Mouse (Mus musculus) ES-E14 (cell line): ENCODE results near the gene Ergic3. TPM values are rescaled to one million over a fixed set of nuclear protein-coding genes. Genes with fewer than 3 reads are reported as not detected.

Source experiments
- DNase-seq: peaks from one replicate; pipeline ENCODE4 v3.0.0-alpha.2; 2013; ENCODE audit warnings: low read depth, low spot score
- H3K27ac ChIP-seq: 2 replicates; pipeline ENCODE4 v1.5.1; 2012; ENCODE audit warnings: low read depth, mild to moderate bottlenecking, low read length, moderate library complexity, mixed read lengths; ENCODE audit not compliant: poor library complexity, insufficient read depth, severe bottlenecking
- H3K36me3 ChIP-seq: 2 replicates; pipeline ENCODE4 v1.6.1; 2012; ENCODE audit warnings: mild to moderate bottlenecking, low read length, moderate library complexity, mixed read lengths; ENCODE audit not compliant: control insufficient read depth, poor library complexity, insufficient read depth, severe bottlenecking
- H3K4me1 ChIP-seq, 2 experiments: fragments of 150-350 bp in 1 of 2; sonication (generic) in 1 of 2; 2 replicates each; pipeline ENCODE4 v1.6.1; 2012; ENCODE audit warnings: low read length in 2 of 2, mild to moderate bottlenecking in 1 of 2, mixed read lengths in 1 of 2; ENCODE audit not compliant: control insufficient read depth in 2 of 2, insufficient read depth in 2 of 2, poor library complexity in 1 of 2
- H3K4me3 ChIP-seq, 2 experiments: fragments of 150-350 bp in 1 of 2; sonication (generic) in 1 of 2; 2 replicates each; pipeline ENCODE4 v1.5.1; 2012; ENCODE audit warnings: low read length in 2 of 2, low read depth in 1 of 2, mild to moderate bottlenecking in 1 of 2, mixed read lengths in 1 of 2; ENCODE audit not compliant: insufficient read depth in 1 of 2, poor library complexity in 1 of 2, severe bottlenecking in 1 of 2
- H3K9ac ChIP-seq: 2 replicates; pipeline ENCODE4 v1.6.1; 2012; ENCODE audit warnings: low read depth, mild to moderate bottlenecking, low read length, mixed read lengths; ENCODE audit not compliant: poor library complexity, insufficient read depth, severe bottlenecking
- H3K9me3 ChIP-seq: fragments of 150-350 bp; sonication (generic); 2 replicates; pipeline ENCODE4 v1.6.1; 2012; ENCODE audit warnings: low read depth, mild to moderate bottlenecking, low read length; ENCODE audit not compliant: control insufficient read depth, insufficient read depth
- CHD2 ChIP-seq: IDR thresholded peaks from 2 replicates; pipeline ENCODE4 v1.6.1; 2014; ENCODE audit warnings: mild to moderate bottlenecking, low read depth, low read length, inconsistent platforms
- HCFC1 ChIP-seq: IDR thresholded peaks from 2 replicates; pipeline ENCODE4 v1.6.1; 2012; ENCODE audit warnings: low read length, inconsistent platforms, borderline replicate concordance; ENCODE audit not compliant: insufficient read depth
- MAFK ChIP-seq: IDR thresholded peaks from 2 replicates; pipeline ENCODE4 v1.6.1; 2014; ENCODE audit warnings: mild to moderate bottlenecking, low read depth, low read length, inconsistent platforms; ENCODE audit not compliant: insufficient read depth
- ZC3H11A ChIP-seq: IDR thresholded peaks from 2 replicates; pipeline ENCODE4 v1.6.1; 2012; ENCODE audit warnings: low read depth, mild to moderate bottlenecking, inconsistent platforms, low read length, borderline replicate concordance
- ZNF384 ChIP-seq: IDR thresholded peaks from 2 replicates; pipeline ENCODE4 v1.6.1; 2012; ENCODE audit warnings: low read depth, low read length, inconsistent platforms
- in situ Hi-C, 2 experiments: fragments of 600-800 bp; cut with MboI; formaldehyde crosslinking; loops; one replicate each; pipeline ENCODE4 v1.15.1; 2025; ENCODE audit warnings: low sequenced_read_pairs in 2 of 2, inconsistent platforms in 1 of 2; ENCODE audit not compliant: unreplicated experiment in 2 of 2
- total RNA-seq: library from RNA; depleted of rRNA; stranded (reverse); fragments of 300-350 nt; gene quantifications from 2 replicates; pipeline ENCODE4 v1.2.3, GENCODE M21; 2012

The Ergic3 gene
- total RNA-seq, 1 experiment, result 134 TPM

DNA sequence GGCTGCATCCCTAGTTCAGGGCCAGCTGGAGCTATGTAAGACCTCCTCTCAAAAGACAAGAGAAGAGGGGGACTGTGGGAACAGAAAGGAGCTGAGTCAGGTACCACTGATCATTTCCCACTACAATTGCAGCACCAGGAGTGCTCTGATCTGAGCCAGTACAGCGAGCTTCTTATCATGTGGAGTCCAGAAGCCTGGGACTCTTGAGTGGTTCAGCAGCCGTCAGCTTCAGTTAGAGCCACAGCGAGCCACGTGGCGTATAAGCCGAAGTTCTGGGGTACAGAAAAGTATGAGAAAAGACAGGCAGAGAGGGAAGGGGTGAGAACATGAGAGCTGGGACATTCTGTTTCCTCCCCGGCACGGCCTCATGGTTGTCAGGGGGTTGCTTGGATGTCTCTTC lies 13.4 kb downstream of the Ergic3 start:
- no peak for DNase-seq

DNA sequence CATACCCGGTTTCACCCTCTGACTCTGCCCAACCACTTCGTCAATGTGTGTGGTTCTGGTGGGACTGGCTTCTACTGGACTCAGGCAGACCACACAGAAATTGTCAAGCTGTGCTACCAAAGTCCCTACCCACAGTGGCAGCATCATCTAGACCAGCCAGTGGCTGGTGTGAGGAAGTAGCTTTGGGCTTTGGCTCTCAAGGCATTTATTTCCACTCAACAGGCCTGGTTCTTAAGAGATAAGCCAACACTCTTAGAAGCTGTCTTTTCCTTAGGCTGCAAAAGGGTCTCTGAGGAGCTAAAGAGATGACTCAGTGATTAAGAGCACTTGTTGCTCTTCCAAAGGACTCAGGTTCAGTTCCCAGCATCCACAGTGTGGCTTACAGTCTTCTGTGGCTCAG lies 13.9 kb downstream of the Ergic3 start:
- no peak for DNase-seq
- in situ Hi-C loops, result no loop called here
- TF ChIP-seq HCFC1 (no peak), MAFK (no peak), CHD2 (no peak), ZC3H11A (no peak), ZNF384 (no peak)
- Histone ChIP-seq H3K9me3 (no peaks in the 10 kb centered on the region), H3K4me1 (no peaks in the 10 kb centered on the region; a peak in 1 of 4 replicates), H3K9ac (no peak overlapping the region), H3K4me3 (no peak overlapping the region), H3K27ac (no peak overlapping the region), H3K36me3 (peaks cover 14% of the 10 kb centered on the region)

More for the DNA sequence above, 13.4 kb downstream of the Ergic3 start:
- Histone ChIP-seq H3K4me3 (no peak overlapping the region), H3K27ac (no peak overlapping the region), H3K4me1 (no peaks in the 10 kb centered on the region; a peak in 1 of 4 replicates), H3K36me3 (peaks cover 19% of the 10 kb centered on the region), H3K9ac (no peak overlapping the region), H3K9me3 (no peaks in the 10 kb centered on the region)
- in situ Hi-C loops, result no loop called here
- no peak for TF ChIP-seq ZC3H11A
- no peak for TF ChIP-seq HCFC1
- TF ChIP-seq CHD2, result no peak
- TF ChIP-seq ZNF384, result no peak
- no peak for TF ChIP-seq MAFK

DNA sequence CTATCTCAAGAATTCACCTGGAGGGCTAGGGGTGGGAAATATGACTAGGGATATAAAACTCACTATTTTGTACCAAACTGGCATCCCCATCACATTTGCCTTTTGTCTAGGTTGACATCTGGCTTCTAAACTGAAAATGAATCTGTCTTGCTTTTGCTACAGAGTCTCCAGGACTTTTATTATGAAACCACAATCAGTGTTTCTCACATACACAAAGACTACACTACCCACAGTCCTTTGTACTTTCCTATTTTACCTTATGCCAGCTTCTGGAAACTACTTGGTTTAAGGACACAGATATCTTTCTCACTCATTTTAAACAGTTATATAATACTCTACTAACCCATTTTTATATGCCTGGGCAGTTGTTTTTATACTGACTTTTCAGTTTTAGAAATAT lies 17.6 kb downstream of the Ergic3 start:
- Histone ChIP-seq H3K36me3 (no peaks in the 10 kb centered on the region), H3K27ac (no peak overlapping the region), H3K4me3 (no peak overlapping the region), H3K4me1 (peaks cover 0 to 5% of the 10 kb centered on the region in 2 experiments; a peak in 2 of 4 replicates), H3K9ac (no peak overlapping the region), H3K9me3 (no peaks in the 10 kb centered on the region)
- DNase-seq, result peak; percentile 15
- in situ Hi-C loops, result no loop called here
- TF ChIP-seq ZC3H11A (no peak), HCFC1 (peak; percentile 89)

DNA sequence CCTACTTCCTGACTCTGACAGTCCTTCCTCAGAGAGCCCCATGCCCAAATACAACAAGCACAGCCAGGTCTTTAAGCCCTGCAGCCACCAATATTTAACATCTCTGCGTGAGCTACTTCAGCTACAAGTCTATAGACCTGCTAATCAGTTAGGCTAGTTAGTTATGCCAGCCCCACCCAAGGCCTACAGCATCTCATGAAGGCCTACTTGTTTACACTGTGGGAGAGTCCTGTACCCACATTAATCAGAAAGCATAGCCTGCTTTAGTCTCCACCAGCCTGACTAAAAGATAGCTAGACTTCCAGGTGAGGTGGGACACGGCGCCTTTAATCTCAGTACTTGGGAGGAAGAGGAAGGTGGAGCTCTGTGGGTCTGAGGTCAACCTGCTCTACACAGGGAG lies 31.5 kb downstream of the Ergic3 start:
- Histone ChIP-seq H3K9ac (no peak overlapping the region), H3K27ac (no peak overlapping the region), H3K4me1 (peaks cover 0 to 4% of the 10 kb centered on the region in 2 experiments; a peak in 1 of 4 replicates), H3K4me3 (no peak overlapping the region), H3K36me3 (no peaks in the 10 kb centered on the region), H3K9me3 (no peaks in the 10 kb centered on the region)
- in situ Hi-C loops, result no loop called here
- no peak for DNase-seq
- no peak for TF ChIP-seq MAFK
- TF ChIP-seq HCFC1, result no peak
- no peak for TF ChIP-seq ZC3H11A
- TF ChIP-seq CHD2, result no peak

GRCm38 (mm10) chr2:156042903-156043302 lies 35.1 kb downstream of the Ergic3 start:
- Histone ChIP-seq H3K27ac (no peak overlapping the region), H3K9ac (no peak overlapping the region), H3K4me3 (no peak overlapping the region), H3K4me1 (peaks cover 0 to 4% of the 10 kb centered on the region in 2 experiments; a peak in 1 of 4 replicates), H3K9me3 (no peaks in the 10 kb centered on the region), H3K36me3 (no peaks in the 10 kb centered on the region)
- in situ Hi-C loops, result no loop called here
- DNase-seq, result no peak
- TF ChIP-seq ZNF384 (no peak), ZC3H11A (no peak), CHD2 (no peak), HCFC1 (no peak), MAFK (no peak)
